Mouse (Mus musculus) heart, adult 18-20 months (tissue): ENCODE data around the gene Zfp213. TPM values are rescaled to one million over a fixed set of nuclear protein-coding genes. Genes with fewer than 3 reads are reported as not detected.
"Not testable (repeated sequence)": the region's sequence is repeated elsewhere in the genome, so short reads cannot be mapped to it uniquely, and the experiment has no call there.

Experiments
- DNase-seq, 2 experiments: peaks; one replicate each; pipeline ENCODE4 v3.0.0; 2021 to 2022; ENCODE audit warnings: mixed read lengths in 1 of 2
- long read RNA-seq, 2 experiments: library from polyadenylated mRNA; stranded (forward); transcript quantifications; one replicate each; pipeline ENCODE4 v2.0.0; 2021
- total RNA-seq, 2 experiments: library from RNA; stranded (reverse); gene quantifications; 2 replicates each; pipeline ENCODE4 v1.2.3; 2021

The Zfp213 gene
- 1 to 10 TPM; 6.2 to 7.3 TPM for total RNA-seq
- long read RNA-seq, experiment 1, transcript Zfp213-201 (6 exons, 2,686 nt) = major isoform, 6 of 11 reads
- long read RNA-seq, experiment 1, partial matches to known transcripts = 1 of 11 reads
- long read RNA-seq, experiment 1, other reads (novel, unspliced or antisense) = 4 of 11 reads
- long read RNA-seq, experiment 2, transcript Zfp213-201 (6 exons, 2,686 nt) = major isoform, 11 of 11 reads
- long read RNA-seq, experiment 2, partial matches to known transcripts = 0 of 11 reads
- long read RNA-seq, experiment 2, other reads (novel, unspliced or antisense) = 0 of 11 reads

DNA sequence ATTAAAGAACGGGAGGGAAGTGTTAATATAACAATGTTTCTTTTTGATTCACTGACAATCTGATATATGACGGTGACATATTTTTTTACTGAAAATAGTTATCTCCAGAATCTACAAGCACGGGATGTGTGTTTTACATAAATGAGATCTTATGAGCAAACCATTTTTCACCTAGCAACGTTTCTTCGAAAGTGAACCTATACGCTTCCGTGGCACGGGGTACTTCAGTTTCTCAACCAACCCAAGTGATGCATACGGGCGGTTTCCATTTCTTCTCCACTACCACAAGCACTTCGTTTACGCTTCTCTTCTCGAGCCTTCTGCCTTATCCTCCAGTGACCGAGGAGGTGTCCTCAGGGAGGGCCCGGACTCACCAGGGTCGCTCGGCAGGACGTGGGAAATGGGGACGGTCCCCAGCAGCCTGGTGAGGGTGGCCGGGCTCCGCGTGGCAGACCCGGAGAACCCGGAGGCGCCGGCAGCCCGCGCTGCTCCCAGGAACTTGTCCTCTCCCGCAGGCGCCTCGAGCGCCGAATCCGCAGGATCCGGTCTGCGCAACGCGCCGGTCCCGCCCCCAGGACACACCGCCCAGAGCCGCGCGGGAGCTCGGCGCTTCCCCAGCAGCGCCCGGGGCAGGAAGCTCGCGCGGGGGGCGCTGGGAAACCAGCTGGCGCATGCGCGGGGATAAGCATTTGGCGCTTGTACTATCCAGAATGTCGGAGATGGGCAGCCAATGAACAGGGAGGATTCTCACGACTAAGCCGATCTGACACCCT is at the start of gene Zfp213:
TSS of gene Zfp213 (minus strand) at position 644 of the 773 bp plus-strand sequence.
- DNase-seq = peak; percentile 95 to 97

DNA sequence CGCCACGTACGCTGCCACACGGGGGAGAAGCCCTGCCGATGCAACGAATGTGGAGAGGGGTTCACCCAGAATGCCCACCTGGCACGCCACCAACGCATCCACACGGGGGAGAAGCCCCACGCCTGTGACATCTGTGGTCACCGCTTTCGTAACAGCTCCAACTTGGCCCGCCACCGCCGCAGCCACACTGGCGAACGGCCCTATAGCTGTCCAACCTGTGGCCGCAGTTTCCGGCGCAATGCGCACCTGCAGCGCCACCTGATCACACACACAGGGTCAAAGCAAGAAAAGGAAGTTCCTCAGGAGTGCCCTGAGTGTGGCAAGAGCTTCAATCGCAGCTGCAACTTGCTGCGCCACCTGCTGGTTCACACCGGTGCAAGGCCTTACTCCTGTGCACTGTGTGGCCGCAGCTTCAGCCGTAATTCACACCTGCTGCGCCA is 46.3 kb upstream of the Zfp213 start:
- DNase-seq = peak; percentile 54 to 60

DNA sequence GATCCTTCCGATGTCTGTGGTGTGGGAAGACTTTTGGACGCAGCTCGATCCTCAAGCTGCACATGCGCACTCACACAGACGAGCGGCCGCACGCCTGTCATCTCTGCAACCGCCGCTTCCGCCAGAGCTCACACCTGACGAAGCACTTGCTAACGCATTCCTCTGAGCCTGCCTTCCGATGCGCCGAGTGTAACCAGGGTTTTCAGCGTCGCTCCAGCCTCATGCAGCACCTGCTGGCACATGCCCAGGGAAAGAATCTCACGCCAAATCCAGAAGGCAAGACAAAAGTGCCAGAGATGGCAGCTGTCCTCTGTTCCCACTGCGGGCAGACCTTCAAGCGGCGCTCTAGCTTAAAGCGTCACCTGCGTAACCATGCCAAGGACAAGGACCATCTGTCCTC is 45.6 kb upstream of the Zfp213 start:
- DNase-seq = no peak

DNA sequence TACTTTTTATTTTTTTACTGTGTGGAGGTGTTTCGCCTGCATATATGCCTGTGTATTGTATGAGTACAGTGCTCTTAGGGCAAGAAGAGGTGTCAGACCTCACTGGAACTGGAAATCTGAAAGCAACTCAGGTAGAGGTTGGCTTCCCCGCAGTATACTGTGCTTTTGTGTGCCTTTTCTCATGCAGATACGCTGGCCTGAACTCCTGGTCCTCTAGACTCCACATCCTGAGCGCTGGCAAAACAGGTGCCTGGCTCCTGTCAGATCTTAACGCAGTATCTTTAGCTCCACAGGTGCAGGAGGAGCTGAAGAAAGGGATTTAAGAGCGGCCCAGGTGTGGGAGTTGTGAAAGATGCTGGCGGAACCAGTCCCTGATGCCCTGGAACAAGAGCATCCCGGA is 41.2 kb upstream of the Zfp213 start:
- DNase-seq = no peak

DNA sequence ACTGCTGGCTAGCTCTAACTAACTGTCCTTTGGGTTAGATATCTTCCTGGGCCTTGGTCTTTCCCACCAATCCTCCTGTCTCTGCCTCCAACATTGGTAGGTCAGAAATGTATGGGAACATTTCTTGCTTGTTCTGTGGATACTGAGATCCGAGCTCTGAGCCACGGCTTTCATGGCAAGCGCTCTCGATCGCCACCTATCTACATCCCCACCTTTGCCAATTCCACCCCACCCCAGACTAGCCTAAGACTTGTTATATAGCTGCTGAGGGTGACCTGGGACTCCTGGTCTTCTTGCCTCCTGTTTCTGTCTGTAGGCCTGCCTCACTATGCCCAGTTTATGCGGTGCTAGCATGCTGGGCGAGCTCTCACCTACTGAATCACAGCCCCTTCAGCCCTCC is 40.4 kb upstream of the Zfp213 start:
- no peak for DNase-seq

DNA sequence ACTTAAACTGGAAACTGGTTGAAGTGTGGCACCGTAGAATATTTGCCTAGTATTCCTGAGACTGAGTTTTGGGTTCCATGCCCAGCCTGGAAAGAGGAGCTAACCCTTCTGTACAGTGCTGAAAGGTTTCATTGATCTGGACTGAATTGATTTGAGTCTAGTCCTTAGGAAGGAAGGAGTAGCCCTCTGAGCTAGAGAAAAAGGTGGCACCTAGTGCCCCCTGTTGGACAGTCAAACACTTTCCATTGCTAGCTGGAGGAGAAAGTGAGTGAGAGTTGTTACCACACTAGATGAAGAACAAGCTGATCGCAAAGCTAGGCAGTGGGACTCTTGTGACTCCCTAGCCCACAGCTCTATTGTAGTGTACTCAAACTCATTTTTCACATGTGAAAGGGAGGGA is 39.5 kb upstream of the Zfp213 start:
- DNase-seq = peak in 1 of 2 experiments; percentile 13

DNA sequence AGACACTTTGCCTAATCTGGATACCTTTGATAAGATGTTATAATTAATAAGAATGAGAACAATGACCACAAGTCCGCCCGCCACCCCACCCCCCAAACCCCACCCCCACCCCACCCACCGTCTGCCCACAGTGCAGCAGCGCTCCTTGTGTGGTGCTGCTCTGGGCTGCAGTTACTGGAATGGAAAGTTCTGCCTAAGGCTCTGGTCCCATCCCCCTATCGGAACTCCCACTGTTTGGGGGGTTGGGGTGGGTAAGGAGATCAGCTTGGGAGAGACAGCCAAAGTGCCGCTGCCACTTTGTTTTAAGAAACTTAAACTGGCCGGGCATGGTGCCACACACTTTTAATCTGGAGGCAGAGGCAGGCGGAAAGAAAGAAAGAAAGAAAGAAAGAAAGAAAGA is 39.0 kb upstream of the Zfp213 start:
- DNase-seq = no peak

DNA sequence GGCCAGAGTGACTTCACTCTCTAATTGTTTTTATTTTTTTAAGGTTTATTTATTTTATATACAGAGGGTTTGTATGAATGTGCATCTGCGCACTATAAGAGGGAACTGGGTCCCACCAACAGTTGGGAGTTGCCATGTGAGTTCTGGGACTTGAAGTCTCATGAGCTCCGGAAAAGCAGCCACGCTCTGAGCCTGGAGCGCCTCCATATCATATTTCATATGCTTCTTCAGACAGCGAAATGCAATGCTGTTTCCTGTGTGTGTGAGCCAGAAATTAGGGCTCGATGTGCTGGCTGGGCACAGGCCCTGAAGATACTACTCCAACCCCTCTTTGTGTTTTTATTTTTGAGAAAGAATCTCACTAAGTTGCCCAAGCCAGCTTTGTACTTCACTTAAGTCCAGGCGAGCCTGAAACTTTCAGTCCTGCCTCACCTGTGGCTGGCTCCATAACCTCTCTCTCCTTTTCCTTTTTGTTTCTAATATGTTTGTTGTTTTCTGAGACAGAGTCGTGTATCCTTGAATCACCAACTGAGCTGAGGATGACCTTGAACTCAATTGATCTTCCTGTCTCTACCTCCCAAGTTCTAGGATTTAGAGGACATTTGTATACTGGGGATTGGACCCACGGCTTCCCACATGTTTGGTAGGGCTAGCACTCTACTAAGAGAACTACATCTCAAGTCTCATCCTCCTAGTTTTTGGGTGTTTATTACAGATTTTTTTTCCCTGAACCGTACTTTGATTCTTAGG is 38.0 kb upstream of the Zfp213 start:
- DNase-seq = no peak

DNA sequence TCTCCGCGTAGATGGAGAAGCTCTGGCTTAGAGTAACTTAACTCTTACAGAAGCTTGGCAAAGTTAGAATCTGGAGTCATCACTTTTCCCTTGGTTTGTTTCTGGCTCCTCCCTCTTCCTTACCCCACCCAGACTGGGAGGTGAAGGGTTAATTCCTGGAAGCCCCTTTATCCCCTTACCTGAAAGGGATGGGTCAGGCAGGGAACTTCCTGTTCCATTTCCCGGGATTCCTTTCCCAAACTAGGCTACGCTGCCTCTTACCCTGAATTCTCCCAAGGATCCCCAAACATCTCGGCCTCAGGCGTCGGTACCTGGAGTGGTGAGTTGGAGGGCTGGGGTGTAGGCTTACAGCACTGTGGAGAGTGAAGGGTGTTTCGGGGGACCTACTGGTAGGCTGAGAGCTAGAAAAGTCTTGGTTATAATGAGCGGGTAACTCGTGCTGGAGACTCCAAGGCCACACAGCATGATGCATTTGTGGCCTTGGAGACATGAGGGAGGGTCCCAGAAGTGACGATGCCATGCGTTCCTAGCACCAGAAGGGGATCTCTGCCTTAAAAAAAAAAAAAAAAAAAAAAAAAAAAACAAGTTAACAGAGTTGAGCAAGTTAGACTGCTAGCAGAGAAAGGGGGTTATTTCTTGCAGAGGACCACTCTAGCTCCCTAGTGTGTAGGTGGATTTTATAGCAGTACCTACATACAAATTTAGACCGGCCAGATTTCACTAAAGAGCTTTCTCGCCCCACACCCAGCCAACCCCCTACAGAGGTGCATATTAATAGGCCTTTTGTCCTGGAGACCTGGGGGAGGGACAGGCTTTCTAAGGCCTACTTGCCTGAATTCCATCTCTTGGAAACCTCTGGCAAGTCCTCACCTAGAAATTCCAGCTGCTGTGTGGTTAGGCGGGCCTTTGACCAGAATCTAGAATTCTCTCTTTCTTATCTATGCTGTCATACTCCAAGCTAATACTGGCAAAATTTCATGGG is 36.9 kb upstream of the Zfp213 start, which contains the start of gene Zscan10:
TSS of gene Zscan10 (plus strand) at position 216 of the 982 bp plus-strand sequence.
- DNase-seq = no peak

DNA sequence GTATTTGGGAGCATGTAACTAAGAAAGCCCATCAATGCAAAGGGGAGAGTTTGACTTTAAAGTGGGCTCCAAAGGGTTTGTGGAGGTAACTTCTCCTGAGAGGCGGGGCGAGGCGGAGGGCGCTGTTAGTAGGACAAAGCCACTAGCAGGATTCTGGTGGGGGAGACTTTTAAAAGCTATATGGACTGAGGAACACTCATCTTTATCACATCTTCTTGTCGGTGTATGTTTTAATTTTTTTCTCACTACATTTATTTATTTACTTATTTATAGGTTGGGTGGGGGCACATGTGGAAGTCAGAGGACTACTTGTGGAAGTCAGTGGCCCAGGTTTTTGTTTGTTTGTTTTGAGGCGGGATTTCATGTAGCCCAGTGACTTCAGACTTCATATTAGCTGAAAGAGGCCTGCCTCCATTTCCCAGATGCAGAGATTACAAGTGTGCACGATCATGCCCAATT is 35.6 kb upstream of the Zfp213 start:
- no peak for DNase-seq

DNA sequence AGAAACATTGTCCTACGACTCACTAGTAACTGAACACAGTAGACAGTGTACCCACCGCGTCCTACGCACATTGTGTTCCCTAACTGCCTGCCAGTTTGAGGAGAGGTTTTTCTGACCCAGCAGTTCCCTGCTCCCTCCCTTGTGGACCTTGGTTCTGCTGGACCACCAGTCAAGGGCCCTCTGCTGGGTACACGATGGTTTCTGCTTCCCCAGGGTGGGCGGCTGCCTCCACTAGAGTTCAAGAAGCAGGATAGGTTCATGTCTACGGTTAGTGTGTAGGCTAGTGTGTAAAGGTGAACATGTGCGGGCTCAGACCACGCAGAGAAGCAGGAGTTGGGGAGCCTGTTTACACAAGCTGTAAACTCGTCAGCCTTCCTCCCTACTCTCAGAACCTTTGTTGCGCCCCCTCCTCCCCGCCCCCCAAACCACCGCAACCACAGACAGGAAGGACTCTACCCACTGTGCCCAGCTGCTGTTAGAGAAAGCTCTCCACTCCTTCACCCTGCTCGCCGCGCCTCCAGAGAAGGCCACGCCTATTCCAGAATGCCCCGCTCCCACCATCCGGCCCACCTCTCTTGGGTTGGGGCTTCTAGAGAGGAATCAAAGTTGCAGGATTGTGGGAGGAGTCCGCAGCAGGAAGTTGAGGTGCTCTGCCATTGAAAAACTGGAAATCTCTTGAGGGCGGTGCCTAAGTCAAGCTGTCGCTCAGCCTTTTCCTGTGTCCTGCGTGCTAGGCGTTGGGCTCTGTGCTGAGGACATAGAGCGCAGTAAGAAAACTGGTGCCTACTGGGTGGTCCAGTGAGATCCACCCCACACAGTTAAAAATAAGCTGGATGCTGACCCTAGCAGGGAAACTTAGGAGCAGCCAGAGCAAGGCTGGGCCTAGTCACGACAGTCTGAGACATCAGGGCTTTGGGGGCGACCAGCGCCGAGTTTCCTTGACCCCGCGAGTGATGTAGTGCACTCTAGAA is 34.8 kb upstream of the Zfp213 start, which contains the start of gene Zfp13:
TSS of gene Zfp13 (minus strand) at position 906 of the 971 bp plus-strand sequence.
- peak; percentile 89 to 96 for DNase-seq

DNA sequence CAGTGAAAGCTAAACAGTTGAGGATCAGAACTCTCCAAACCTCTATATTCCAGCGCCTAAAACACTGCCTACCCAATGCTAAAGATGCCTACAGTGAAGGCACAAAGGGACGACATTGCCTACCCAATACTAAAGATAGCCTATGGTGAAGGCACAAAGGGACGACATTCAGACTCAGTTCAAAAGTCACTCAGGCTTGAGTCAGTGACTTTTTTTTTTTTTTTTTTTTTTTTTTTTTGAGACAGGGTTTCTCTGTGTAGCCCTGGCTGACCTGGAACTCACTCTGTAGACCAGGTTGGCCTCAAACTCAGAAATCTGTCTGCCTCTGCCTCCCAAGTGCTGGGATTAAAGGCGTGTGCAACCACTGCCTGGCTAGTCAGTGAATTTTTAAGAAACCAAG is 31.1 kb upstream of the Zfp213 start:
- DNase-seq = not testable (repeated sequence)

DNA sequence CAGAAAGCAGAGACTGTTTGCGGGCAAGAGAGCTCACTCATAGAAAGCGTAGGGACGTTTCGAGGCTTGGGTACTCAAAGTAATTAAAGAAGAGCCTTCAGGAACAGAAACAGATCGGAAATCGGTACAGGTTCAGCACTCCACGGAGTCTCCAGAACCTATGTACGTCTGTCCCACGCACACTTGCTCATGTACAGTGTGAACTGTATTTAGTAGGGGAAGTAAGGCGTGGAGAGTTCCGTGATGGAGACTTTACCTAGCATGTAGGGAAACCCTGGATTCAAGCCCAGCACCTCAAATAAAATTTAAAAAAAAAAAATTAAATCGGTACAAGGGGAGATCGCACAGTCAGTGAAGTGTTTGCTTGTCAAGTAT is 28.9 kb upstream of the Zfp213 start:
- no peak for DNase-seq

DNA sequence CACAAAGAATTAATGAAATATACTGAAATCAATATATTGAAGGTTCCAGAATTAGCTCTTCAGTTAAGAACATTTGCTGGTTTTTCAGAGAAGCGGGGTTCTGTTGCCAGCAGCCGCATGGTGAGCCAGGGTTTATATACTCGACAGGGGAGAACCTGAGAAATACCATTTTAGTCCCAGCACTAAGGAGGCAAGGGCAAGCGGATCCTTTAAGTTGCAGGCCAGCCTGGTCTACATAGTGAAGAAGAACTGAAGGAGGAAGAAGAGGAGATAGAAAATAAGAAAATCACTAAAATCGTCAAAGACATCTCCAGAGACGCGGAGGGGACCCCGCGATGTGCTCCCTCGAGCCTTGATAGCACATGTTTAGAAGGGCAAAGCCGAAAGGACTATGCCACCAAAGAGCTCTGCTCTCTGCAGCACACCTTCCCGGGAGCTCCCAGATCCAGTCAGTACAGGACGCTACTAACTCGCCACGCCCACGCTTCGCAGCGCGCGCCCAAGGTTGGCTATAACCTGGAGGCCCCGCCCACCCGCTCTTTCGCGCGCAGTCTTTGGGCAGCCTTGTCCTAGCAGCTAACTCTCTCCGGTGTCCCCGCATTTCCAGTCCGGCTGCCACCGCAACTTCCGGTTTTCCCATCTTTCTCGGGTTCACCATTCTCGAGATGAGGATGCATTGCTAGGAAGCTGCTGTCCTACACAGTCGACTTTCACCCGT is 28.3 kb upstream of the Zfp213 start:
- peak; percentile 94 for DNase-seq

DNA sequence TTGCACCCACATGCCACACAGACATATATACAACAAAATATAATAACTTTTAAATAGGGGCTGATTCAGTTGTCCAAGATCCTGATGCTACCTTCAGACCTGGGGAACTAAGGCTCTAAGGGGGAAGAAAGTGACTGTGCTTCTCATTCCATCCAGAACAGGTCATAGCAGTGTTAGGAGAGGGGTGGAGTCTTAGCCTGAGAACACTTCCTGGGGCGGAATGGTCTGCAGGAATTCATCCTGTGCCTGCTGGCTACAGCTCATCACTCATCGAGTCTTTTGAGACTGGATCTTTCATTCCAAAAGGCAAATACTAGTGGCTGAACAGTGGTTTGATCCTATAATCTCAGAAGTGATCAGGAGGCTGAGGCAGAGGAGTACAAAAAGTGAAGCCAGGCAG is 23.2 kb upstream of the Zfp213 start:
- DNase-seq = no peak

DNA sequence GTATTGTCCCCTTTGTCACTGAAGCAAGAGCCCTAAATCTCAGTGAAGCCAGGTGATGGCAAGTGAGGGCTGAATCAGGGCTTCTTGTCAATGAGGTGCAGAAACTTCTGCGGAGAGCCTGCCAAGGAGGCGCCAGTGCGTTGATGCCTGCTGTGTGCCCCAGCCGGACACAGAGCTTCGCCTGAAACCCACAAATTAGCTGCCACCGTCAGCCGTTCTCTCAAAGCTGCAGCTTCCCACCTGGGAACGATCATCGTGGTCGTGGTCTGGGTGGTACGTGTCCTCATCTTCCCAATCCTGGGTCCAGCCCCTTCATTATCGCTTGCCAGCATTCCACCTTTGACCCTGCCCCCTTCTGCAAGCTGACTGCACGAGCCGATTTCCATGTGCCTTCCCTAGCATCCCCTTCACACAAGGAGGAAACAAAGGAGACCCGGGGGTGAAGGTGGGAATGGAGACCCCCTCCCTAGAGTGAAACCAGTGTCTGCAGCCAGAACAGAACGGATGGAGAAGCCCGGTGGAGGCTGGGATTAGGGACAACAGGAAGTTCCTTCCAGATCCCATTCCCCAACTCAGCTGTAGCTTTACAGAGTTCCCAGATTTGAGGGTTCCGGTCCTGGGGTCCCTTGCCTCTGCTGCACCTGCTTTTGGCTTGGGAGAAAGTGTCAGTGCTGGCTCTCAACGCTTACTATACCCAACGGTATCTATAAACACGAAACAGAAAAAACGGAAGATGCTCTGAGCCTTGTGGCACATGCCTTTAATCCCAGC is 21.9 kb upstream of the Zfp213 start:
- DNase-seq = peak; percentile 50 to 65

DNA sequence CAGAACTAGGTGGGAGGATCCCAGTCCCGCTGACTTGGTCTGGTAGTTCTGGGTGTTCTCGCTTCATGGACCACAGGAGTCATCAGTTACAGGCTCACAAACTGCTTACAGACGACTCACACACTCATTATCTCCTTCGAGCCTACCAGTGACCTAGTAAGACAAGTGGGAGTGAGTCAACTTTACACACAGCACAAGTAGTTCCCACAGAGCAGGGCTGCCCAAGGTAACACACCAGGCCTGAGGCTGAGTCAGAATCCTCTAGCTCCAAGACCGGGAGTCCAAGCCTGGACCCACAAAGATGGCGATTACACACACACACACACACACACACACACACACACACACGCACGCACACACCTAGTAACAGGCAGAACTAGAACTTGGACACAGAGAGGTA is 20.7 kb upstream of the Zfp213 start:
- DNase-seq = no peak

DNA sequence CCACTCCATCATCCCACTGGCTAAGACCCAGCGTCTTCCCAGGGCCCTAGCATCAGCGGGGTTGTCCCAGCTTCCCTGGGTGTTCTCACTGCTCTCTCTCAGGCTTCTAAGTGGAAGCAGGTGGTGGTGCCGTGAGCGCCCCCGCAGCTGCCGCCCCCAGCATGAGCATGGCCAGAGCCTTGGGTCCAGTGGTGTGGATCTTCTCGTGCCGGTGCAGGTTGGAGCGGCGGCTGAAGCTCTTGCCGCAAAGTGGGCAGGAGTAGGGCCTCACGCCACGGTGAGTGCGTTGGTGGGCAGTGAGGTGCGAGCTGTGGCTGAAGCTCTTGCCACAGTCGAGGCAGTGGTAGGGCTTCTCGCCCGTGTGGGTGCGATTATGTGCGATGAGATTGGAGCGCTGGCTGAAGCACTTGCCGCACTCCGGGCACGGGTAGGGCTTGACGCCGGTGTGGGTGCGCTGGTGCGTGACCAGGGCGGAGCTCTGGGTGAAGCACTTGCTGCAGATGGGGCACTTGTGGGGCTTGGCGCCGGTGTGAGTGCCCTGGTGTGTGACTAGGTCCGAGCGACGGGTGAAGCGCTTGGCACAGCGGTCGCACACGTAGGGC is 12.0 kb upstream of the Zfp213 start:
- DNase-seq = no peak
